Mouse (Mus musculus): ENCODE results near the gene Mustn1.

The Mustn1 gene

GRCm38 (mm10) chr14:30880251-30880650 is 1.3 kb downstream of the Mustn1 start:
- DNase-seq (ENCODE audit: low spot score in 2 of 2) = no peak

GRCm38 (mm10) chr14:30880811-30881717 is 2.1 kb downstream of the Mustn1 start:
- peak; percentile 21 to 75 for DNase-seq (ENCODE audit: low spot score in 2 of 2)

DNA sequence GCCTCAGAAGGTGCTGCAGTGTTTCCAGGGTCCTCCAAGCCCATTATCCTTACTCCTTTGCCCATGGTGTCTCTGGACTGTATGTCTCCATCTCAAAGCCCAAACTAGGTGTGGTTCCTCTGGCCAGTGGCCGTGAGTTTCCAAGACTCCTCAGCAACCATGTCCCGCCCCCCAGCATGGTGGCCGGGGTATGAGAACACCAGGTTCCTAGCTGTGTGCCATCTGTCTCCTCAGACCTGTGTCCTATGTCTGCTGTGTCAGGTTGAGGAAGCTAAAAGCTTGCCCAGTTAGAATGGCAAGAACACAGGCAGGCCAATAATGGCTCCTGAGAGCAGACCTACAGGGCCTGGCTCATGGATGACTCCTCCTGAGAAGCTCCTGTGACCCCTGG is 2.7 kb downstream of the Mustn1 start:
- DNase-seq (ENCODE audit: low spot score in 2 of 2) = no peak

GRCm38 (mm10) chr14:30885298-30885697 is 6.3 kb downstream of the Mustn1 start:
- DNase-seq (ENCODE audit: low spot score in 2 of 2) = no peak

DNA sequence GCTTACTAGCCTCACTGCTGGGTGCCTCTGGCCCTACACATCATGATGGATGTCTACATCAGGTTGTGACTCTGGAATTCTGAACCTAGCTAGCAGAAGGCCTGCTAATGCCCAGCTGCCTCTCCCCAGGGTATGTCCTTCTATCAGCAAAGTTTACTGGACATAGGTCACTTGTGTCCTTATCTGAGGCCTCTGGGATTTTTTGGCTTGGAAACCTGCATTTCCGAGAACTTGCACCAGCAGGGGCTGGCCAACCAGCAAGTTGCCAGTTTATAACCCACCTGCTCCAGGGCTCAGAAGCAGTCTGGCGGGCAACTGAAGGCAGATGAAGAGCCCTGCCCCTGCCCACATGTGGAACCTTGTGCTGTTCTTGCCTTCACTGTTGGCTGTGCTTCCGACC is 7.2 kb downstream of the Mustn1 start, which contains the start of gene Itih4:
Gene Itih4, plus strand, starts transcription at position 273 of the 400 bp plus-strand sequence.
- no peak for DNase-seq (ENCODE audit: low spot score in 2 of 2)

GRCm38 (mm10) chr14:30888271-30888732 is 9.3 kb downstream of the Mustn1 start:
- no peak for DNase-seq (ENCODE audit: low spot score in 2 of 2)

DNA sequence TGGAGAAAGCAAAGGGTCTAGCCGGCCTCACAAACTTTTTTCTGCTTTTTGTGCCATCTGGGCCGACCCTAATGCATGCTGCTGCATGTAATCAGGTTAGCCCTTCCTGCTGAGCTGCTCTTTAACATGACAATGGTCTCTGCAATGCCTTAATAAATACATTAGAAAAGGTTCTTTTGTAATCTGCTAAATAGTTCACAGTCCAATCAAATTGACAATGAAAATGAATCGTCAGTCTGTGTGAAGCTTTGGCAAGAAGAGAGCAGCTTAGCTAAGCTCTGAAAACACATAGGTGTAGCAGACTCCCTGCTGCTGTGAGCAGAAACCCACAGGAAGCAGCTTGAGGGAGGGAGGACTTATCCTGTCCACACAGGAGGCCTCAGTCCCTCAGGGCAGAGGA is 21.0 kb downstream of the Mustn1 start:
- no peak for DNase-seq (ENCODE audit: low spot score in 2 of 2)

DNA sequence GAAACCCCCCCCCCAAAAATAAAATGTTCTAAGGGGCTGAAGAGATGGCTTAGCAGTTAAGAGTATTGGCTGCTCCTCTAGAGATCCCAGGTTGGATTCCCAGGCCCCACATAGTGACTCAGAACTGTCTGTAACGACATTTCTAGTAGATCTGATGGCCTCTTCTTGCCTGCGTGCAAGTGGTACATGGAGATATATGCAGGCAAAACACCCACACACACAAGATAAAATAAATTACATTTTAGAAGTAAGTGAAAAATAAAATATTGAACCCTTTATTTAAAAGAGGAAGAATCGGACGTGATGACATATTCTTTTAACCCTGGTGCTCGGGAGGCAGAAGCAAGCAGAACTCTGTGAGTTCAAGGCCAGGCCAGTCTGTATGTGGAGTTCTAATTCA is 23.6 kb downstream of the Mustn1 start:
- DNase-seq (ENCODE audit: low spot score in 2 of 2) = no peak

DNA sequence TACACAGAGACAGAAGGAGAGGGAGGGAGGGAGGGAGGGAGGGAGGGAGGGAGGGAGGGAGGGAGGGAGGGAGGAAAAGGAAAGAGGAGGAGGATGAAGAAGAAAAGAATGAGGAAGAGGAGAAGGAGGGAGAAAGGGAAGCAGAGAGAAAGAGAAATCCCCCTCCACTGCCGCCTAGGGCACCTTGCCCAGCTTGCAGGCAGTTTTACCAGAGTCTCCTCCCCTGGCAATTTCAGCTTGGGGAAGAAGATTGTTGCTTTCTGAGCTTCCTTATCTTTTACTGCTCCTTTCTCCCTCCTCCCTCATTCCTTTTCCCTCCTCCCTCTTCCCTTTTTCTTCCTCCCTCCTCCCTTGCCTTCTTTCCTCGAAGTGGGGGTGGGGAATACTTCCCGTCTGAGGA is 24.0 kb downstream of the Mustn1 start:
- DNase-seq (ENCODE audit: low spot score in 2 of 2) = no peak

DNA sequence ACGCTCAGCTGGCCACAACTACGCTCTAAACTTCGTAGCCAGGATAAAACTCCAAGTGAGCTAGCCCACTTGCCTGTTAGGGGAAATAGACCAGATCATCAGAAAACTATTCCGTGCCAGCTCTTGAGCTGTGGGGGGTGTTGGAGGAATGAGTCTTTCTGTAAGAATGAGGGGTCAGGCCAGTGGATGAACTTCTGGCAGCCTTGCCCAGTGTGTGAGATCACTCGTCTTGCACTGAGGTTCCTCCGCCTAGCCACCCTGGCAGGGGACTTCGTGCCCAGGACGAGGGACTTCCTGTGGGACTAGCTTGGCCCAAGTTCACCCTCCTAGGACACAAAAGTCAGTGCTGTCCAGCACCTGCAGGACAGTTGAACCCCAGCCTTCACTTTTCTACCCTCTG is 25.3 kb downstream of the Mustn1 start:
- no peak for DNase-seq (ENCODE audit: low spot score in 2 of 2)

DNA sequence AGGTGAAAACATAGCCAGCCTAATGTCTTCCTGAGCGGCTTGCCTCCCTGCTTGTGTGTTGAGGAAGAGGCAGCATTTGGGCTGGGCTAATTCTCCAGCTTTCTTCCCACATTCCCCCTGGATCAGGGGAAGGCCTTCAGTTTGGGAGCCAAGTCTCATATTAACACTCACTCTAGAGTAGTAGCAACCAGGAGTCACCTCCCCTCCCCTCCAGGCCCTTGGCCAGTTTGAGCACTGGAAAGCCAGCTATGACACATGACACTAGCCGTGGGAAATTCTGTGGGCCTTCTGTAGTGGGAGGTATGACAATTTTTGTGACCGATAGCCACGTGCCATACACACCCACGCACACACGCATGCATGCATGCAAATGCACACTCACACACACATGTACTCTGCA is 27.0 kb downstream of the Mustn1 start:
- DNase-seq (ENCODE audit: low spot score in 2 of 2) = no peak

DNA sequence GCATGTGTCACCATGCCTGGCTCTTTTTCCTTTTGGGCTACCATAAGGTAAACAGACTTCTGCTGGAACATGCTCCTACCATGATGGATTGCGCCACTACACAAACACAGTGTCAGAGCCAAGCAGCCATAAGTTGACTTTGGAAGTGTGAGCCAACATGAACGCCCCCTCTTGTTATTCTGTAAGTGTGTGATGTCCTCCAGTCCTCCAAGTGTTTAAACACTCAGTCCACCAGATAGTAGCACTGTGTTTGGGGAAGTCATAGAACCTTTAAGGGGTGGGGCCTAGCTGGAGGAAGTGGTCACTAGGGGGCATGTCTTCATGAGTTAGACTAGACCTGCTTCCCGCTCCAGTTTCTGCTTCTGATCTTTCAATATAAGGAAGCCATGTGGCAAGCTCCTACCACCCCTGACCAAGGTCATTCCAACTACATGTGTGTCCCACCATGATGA is 28.8 kb downstream of the Mustn1 start:
- peak in 1 of 2 experiments; percentile 42 for DNase-seq (ENCODE audit: low spot score in 2 of 2)

- DNase-seq (ENCODE audit: low spot score in 2 of 2) = no peak
Observed at GRCm38 (mm10) chr14:30911141-30911540, 32.1 kb downstream of the Mustn1 start.

GRCm38 (mm10) chr14:30912641-30913040 is 33.6 kb downstream of the Mustn1 start:
- DNase-seq (ENCODE audit: low spot score in 2 of 2) = no peak

- DNase-seq (ENCODE audit: low spot score in 2 of 2) = no peak
Observed at GRCm38 (mm10) chr14:30913404-30913803, 34.4 kb downstream of the Mustn1 start.

- DNase-seq (ENCODE audit: low spot score in 2 of 2) = no peak
Observed at GRCm38 (mm10) chr14:30916516-30916915, 37.5 kb downstream of the Mustn1 start.

DNA sequence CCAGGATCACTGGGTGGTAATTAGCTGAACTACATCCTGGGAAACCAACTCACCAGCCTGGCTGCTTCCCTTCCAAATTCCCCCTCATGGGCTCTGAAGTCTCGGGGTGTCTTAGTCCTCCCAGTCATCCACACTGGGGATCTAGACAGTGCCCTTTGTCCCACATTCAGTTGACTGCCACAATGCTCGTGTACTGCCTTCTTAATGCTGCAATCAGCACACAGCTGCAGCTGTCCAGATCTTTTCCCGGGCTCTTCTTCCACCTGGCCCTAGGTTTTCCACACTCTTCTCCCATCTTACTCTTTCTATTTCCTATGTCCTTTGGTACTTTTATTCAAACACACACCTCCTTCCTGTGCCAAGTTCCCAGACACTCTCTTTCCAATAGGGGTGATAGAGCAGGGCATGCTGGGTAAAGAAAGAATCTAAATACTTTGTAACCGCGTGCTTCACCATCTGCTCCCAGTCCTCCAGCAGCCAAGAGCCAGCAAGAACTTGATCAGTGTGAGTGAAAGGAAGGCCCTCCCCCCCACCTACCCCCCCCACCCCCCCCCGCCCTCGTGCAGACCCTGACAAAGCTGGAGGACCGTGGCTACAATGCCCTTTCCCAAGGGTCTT is 43.2 kb downstream of the Mustn1 start:
- no peak for DNase-seq (ENCODE audit: low spot score in 2 of 2)

- DNase-seq (ENCODE audit: low spot score in 2 of 2) = no peak
Observed at GRCm38 (mm10) chr14:30923375-30924105, 44.5 kb downstream of the Mustn1 start, which contains the start of gene Itih3. TSS of gene Itih3 (minus strand) at chr14:30923760.

DNA sequence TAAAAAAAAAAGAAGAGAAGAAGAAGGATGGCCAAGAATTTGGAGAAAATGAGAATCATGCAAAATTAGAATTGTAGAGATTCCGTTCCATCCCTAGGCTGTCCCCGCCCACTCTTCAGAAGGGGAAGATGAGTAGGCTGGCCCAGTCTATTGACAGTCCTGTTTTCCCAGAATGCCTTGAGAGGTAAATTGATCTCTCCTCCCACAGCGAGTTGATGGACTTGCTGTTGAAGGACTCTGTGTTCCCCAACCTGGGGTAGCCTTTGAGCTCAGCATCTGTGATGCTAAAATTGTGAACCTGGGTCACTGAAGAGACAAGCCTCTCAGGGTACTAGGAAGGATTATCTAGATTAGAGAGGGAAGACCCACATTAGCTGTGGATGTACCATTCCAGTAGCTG is 46.5 kb downstream of the Mustn1 start:
- no peak for DNase-seq (ENCODE audit: low spot score in 2 of 2)

- DNase-seq (ENCODE audit: low spot score in 2 of 2) = no peak
Observed at GRCm38 (mm10) chr14:30930386-30930785, 51.4 kb downstream of the Mustn1 start.

Measured in spleen, postnatal 10 days (tissue).